Mouse (Mus musculus) cortical plate, adult 2 months (tissue): Measurements from ENCODE around the gene Ddx55.

Experiments used
- CTCF ChIP-seq: fragments of 200-500 bp; IDR thresholded peaks from 2 replicates; pipeline ENCODE4 v1.5.1; 2011; ENCODE audit warnings: mild to moderate bottlenecking, control low read depth, low read length; ENCODE audit not compliant: insufficient read depth; ENCODE audit errors: extremely low read depth
- POLR2A ChIP-seq: fragments of 200-500 bp; IDR thresholded peaks from 2 replicates; pipeline ENCODE4 v1.6.1; 2011; ENCODE audit warnings: mild to moderate bottlenecking, low read length, control low read depth; ENCODE audit not compliant: insufficient read depth; ENCODE audit errors: extremely low read depth

DNA sequence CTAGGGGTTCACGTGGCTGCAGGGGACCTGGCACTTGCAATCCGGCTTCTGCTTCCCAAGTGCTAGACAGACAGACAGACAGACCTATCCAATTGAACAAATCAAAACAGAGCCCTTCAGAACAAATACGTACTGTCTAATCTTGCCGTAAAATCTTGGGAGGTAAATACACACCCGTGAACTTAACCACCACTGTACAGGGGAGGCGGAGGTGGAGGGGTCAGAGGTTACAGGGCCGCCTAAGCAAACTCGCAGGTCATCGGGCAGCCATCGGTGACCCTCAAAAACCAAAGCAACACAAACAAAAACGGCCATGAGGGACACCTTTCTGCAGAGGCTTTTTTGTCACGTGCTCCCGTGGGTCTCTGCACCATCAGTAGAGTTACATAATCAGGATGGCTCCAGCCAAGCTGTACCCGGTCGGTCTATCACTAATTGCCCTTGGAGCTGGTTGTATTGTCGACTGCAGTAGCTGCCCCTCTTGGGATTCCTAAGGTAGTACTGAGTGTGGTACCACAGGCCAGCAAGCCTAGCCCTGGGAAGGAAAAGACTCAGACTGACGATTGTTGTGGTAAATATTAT, 52.5 kb downstream of the Ddx55 start:
- no peak for TF ChIP-seq POLR2A
- no peak for TF ChIP-seq CTCF
